Mouse (Mus musculus): ENCODE results near the gene Gtf2a1.

DNA sequence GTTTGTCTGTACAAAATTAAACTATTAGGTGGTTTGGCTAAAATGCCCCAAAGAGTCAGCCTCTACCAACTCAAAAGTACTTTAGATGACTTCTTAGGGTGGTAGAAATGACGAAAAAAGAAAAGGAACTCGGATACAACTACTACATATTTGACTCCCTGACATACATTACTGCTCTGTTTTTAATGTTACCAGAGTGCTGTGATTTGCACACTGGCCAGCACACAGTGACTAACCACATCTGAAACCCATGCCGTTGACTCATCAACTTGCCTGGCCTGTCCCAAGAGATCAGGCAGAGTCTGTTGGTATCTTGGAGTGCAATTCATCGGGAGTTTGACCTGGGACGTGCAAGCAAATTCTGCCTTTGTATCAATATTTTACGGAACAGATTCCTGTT lies 429 bp upstream of the Gtf2a1 start:
- TF ChIP-seq CEBPB (IDR thresholded peaks at IDR 0.05; ENCODE audit: low read depth) (peak; percentile 8), CTCF (IDR thresholded peaks at IDR 0.05; ENCODE audit: control insufficient read depth, insufficient read depth, insufficient read length) (no peak), FOSL1 (IDR thresholded peaks at IDR 0.05; ENCODE audit: insufficient read depth, low read length, poor library complexity, severe bottlenecking) (peak; percentile 76), MYOG (IDR thresholded peaks at IDR 0.05; ENCODE audit: control insufficient read depth, extremely low read depth, insufficient read length) (no peak)
